In genomic region chr1:156302911-156303749, GRCm38 (mm10) we compare ENCODE assay signal across 10 mouse cellular contexts. TPM values are rescaled to one million over a fixed set of nuclear protein-coding genes. Genes with fewer than 3 reads are reported as not detected.
DNase-seq lines count a peak whose midpoint lies in the region; ATAC-seq and TF ChIP-seq lines count a peak whose summit lies in the region.
"Had no signal": no experiment of that assay in that cellular context is flagged by ENCODE, and none has a peak within 500 bp of the region (broad histone marks: within the 10 kb centered on the region; RNA-seq: fewer than 3 reads in every experiment).

Gene Tdrd5 (minus strand): TSS chr1:156303664.

- under 1% methylated on average over 28 of the region's 85 CpGs for WGBS in embryonic facial prominence, embryonic 14.5 days
- under 1% methylated on average over 80 of the region's 85 CpGs for WGBS in hindbrain, postnatal 0 days
- under 1% methylated on average over 78 of the region's 85 CpGs for WGBS in limb, embryonic 11.5 days
- under 1% methylated on average over 79 of the region's 85 CpGs for WGBS in midbrain, embryonic 16.5 days

- peak within 1 kb of the TSS; percentile 62 for H3K4me3 ChIP-seq in embryonic facial prominence, embryonic 14.5 days (ENCODE audit: low read depth, low read length)
- peak within 1 kb of the TSS; percentile 57 for H3K4me3 ChIP-seq in hindbrain, postnatal 0 days (ENCODE audit: low read length)
- peak within 1 kb of the TSS; percentile 63 for H3K4me3 ChIP-seq in limb, embryonic 11.5 days (ENCODE audit: low read depth, low read length)
- H3K4me3 ChIP-seq in midbrain, embryonic 16.5 days (ENCODE audit: low read depth, low read length): peak within 1 kb of the TSS; percentile 65

- intact Hi-C loops in gastrocnemius, postnatal 14 days (cut with DNase I; ENCODE audit: low total_unique reads): no loop called here

- H3K9me3 ChIP-seq in embryonic facial prominence, embryonic 14.5 days (ENCODE audit: control insufficient read depth, low read length): 0 out of 2 replicates have a peak, but pooled peaks cover 4% of the 10 kb centered on the region
- no peaks in the 10 kb centered on the region for H3K9me3 ChIP-seq in hindbrain, postnatal 0 days (ENCODE audit: low read length)
- H3K9me3 ChIP-seq in limb, embryonic 11.5 days (ENCODE audit: control insufficient read depth, low read length): no peaks in the 10 kb centered on the region
- no peaks in the 10 kb centered on the region for H3K9me3 ChIP-seq in midbrain, embryonic 16.5 days (replicated peaks; ENCODE audit: control insufficient read depth, low read length, poor library complexity, severe bottlenecking)

- ATAC-seq in embryonic facial prominence, embryonic 14.5 days (ENCODE audit: low read depth): peak; percentile 79
- peak; percentile 91 for ATAC-seq in hindbrain, postnatal 0 days
- ATAC-seq in limb, embryonic 11.5 days (ENCODE audit: insufficient number of reproducible peaks, low FRiP score, low TSS enrichment, low read depth): peak; percentile 84
- peak; percentile 95 for ATAC-seq in midbrain, embryonic 16.5 days

- H3K4me2 ChIP-seq in embryonic facial prominence, embryonic 14.5 days (ENCODE audit: low read depth, low read length): peak within 1 kb of the TSS; percentile 98
- peak within 1 kb of the TSS; percentile 94 for H3K4me2 ChIP-seq in hindbrain, postnatal 0 days (ENCODE audit: low read depth, low read length)
- H3K4me2 ChIP-seq in limb, embryonic 11.5 days (ENCODE audit: low read depth, severe bottlenecking): peak within 1 kb of the TSS; percentile 99
- H3K4me2 ChIP-seq in midbrain, embryonic 16.5 days (ENCODE audit: low read length): peak within 1 kb of the TSS; percentile 97

- no peak within 1 kb of the TSS for H3K27ac ChIP-seq in embryonic facial prominence, embryonic 14.5 days (replicated peaks; ENCODE audit: low read depth, low read length)
- no peak within 1 kb of the TSS for H3K27ac ChIP-seq in hindbrain, postnatal 0 days
- H3K27ac ChIP-seq in limb, embryonic 11.5 days (replicated peaks; ENCODE audit: low read depth, low read length): no peak within 1 kb of the TSS
- H3K27ac ChIP-seq in midbrain, embryonic 16.5 days (ENCODE audit: low read length): no peak within 1 kb of the TSS; the same call in 1 of the 2 replicates
- H3K27ac ChIP-seq: macrophage had no signal

- H3K36me3 ChIP-seq in embryonic facial prominence, embryonic 14.5 days (ENCODE audit: control insufficient read depth, insufficient read depth, low read length): no peaks in the 10 kb centered on the region
- no peaks in the 10 kb centered on the region for H3K36me3 ChIP-seq in hindbrain, postnatal 0 days (ENCODE audit: insufficient read depth, low read length)
- no peaks in the 10 kb centered on the region for H3K36me3 ChIP-seq in limb, embryonic 11.5 days (ENCODE audit: control insufficient read depth, insufficient read depth, low read length)
- H3K36me3 ChIP-seq in midbrain, embryonic 16.5 days (ENCODE audit: control insufficient read depth, insufficient read depth, low read length): no peaks in the 10 kb centered on the region

- H3K4me1 ChIP-seq in embryonic facial prominence, embryonic 14.5 days (ENCODE audit: control insufficient read depth, insufficient read depth, low read length): no peaks in the 10 kb centered on the region
- no peaks in the 10 kb centered on the region for H3K4me1 ChIP-seq in hindbrain, postnatal 0 days (ENCODE audit: insufficient read depth, low read length)
- 0 out of 2 replicates have a peak, but pooled peaks cover 4% of the 10 kb centered on the region for H3K4me1 ChIP-seq in limb, embryonic 11.5 days (ENCODE audit: control insufficient read depth, insufficient read depth, low read length)
- H3K4me1 ChIP-seq in midbrain, embryonic 16.5 days (ENCODE audit: control insufficient read depth, insufficient read depth, low read length): no peaks in the 10 kb centered on the region

- H3K27me3 ChIP-seq in embryonic facial prominence, embryonic 14.5 days (replicated peaks; ENCODE audit: control insufficient read depth, insufficient read depth, low read length): peaks cover 55% of the 10 kb centered on the region
- H3K27me3 ChIP-seq in hindbrain, postnatal 0 days (ENCODE audit: insufficient read depth, low read length): peaks cover 4% of the 10 kb centered on the region; the same call in 1 of the 2 replicates
- peaks cover 44% of the 10 kb centered on the region for H3K27me3 ChIP-seq in limb, embryonic 11.5 days (ENCODE audit: control insufficient read depth, insufficient read depth, low read length)
- H3K27me3 ChIP-seq in midbrain, embryonic 16.5 days (ENCODE audit: control insufficient read depth, insufficient read depth, low read depth, low read length): peaks cover 24% of the 10 kb centered on the region
- H3K27me3 ChIP-seq: CH12.LX had no signal

- H3K9ac ChIP-seq in embryonic facial prominence, embryonic 14.5 days (ENCODE audit: low read depth, low read length): peak within 1 kb of the TSS; percentile 54
- H3K9ac ChIP-seq in hindbrain, postnatal 0 days (replicated peaks; ENCODE audit: low read length): peak within 1 kb of the TSS; percentile 59
- H3K9ac ChIP-seq in limb, embryonic 11.5 days (ENCODE audit: low read length): peak within 1 kb of the TSS; percentile 37; the same call in 1 of the 2 replicates
- H3K9ac ChIP-seq in midbrain, embryonic 16.5 days (ENCODE audit: low read depth, low read length): peak within 1 kb of the TSS; percentile 72

- peak; percentile 5 for DNase-seq in gastrocnemius, postnatal 14 days
- DNase-seq in gastrocnemius, adult 18-20 months (ENCODE audit: low spot score): no peak
- DNase-seq in adrenal gland, postnatal 14 days: peak; percentile 50
- peak; percentile 45 for DNase-seq in embryonic facial prominence, embryonic 14.5 days (ENCODE audit: low spot score)
- DNase-seq in hindbrain, postnatal 0 days (ENCODE audit: low spot score): peak; percentile 68
- peak; percentile 52 for DNase-seq in limb, embryonic 11.5 days (ENCODE audit: low spot score)
- peak; percentile 56 for DNase-seq in thymus, adult 18-20 months

- no peak for TF ChIP-seq CTCF in hindbrain, postnatal 0 days (IDR thresholded peaks at IDR 0.05; ENCODE audit: low read depth)

RNA-seq across cellular contexts. Expression of gene Tdrd5, which starts in this region (rescaled TPM):
- not detected for total RNA-seq in gastrocnemius, postnatal 14 days (2021)
- total RNA-seq in gastrocnemius, adult 18-20 months (2021): not detected
- total RNA-seq in adrenal gland, postnatal 14 days (2021): 0.11 TPM in 1 of 2 replicates, not detected in the other
- polyA plus RNA-seq in embryonic facial prominence, embryonic 14.5 days (2014; fragmentation: Nextera tagmentation; extraction: Ambion mirVana): 0.50 and 0.51 TPM in 2 replicates
- 0.93 and 1.5 TPM in 2 replicates for total RNA-seq in hindbrain, postnatal 0 days (2014; rRNA removed)
- 1.0 and 1.3 TPM in 2 replicates for polyA plus RNA-seq in hindbrain, postnatal 0 days (2015; fragmentation: Nextera tagmentation; extraction: Ambion mirVana)
- polyA plus RNA-seq in limb, embryonic 11.5 days (2014; fragmentation: Nextera tagmentation; extraction: Ambion mirVana): not detected in 2 replicates
- polyA plus RNA-seq in midbrain, embryonic 16.5 days (2015; fragmentation: Nextera tagmentation; extraction: Ambion mirVana): 0.96 and 1.0 TPM in 2 replicates
- total RNA-seq: CH12.LX had no signal
- polyA plus RNA-seq: macrophage had no signal

Comparison
In these comparisons a context has a peak if more than half of its experiments do, and no peak if none do; other contexts are left out.
1. Peak in DNase-seq in gastrocnemius, postnatal 14 days; RNA of the gene not detected or under 1 TPM.
2. Peak in DNase-seq in adrenal gland, postnatal 14 days; RNA of the gene not detected or under 1 TPM.
3. Peak in DNase-seq, ATAC-seq, H3K4me3 ChIP-seq, H3K9ac ChIP-seq and H3K4me2 ChIP-seq in embryonic facial prominence, embryonic 14.5 days; RNA of the gene not detected or under 1 TPM.
4. Peak in DNase-seq, ATAC-seq, H3K4me3 ChIP-seq, H3K9ac ChIP-seq and H3K4me2 ChIP-seq in limb, embryonic 11.5 days; RNA of the gene not detected or under 1 TPM.